Mouse (Mus musculus) erythroblast, embryonic 14.5 days (primary cell): ENCODE measurements around the gene Iqgap1.

ENCODE experiments used
- GATA1 ChIP-seq: IDR thresholded peaks from 2 replicates; pipeline ENCODE4 v1.6.1; 2012; ENCODE audit warnings: low read length, inconsistent platforms, mixed read lengths
- TAL1 ChIP-seq: IDR thresholded peaks from 3 replicates; pipeline ENCODE4 v1.6.1; 2012; ENCODE audit warnings: low read length, inconsistent platforms, mixed read lengths

GRCm38 (mm10) chr7:80710333-80710732 lies 115.4 kb downstream of the Iqgap1 start:
- TF ChIP-seq GATA1 (no peak), TAL1 (no peak)
